Mouse (Mus musculus): ENCODE results near the gene Ulbp1.
A peak's percentile ranks its signal among the peaks of the same experiment; 100 is the strongest.
"Not testable (repeated sequence)": the region's sequence is repeated elsewhere in the genome, so short reads cannot be mapped to it uniquely, and the experiment has no call there.

Gene Ulbp1

DNA sequence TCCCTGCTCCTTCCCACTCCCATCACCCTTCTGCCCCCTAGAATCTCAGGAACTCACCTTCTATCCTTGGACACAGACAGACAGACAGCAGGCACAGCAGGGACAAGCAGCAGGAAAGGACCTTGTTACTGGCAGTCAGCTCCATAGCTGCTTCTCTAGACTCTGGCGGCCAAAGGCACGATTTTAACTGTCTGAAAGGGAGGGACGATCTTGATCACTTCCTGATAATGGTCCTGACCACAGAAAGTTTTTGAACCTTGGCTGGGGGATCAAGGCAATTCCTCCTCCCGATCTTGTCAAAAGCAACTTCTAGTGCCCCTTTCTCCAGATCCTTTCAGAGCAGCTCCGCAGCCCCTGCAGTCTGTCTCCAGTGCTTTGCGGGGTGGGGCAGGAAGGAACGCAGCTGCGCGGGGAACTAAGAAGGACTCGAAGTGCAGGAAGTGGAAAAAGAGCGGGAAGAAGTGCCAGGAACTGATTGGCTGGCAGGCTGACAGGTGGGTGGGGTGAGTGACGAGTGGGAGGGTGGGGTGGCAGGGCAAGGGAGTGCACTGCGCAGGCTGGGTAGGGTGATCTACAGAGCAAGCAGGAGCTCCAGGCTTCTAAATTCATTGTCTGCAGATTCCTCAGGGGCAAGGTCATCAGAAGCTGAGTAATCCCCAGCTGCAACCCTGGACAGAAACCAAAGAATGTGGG, at the start of gene Ulbp1:
Gene Ulbp1, minus strand, starts transcription at position 442 of the 693 bp plus-strand sequence.
- peak; percentile 98 for DNase-seq (ENCODE audit: low read depth, low spot score)

DNA sequence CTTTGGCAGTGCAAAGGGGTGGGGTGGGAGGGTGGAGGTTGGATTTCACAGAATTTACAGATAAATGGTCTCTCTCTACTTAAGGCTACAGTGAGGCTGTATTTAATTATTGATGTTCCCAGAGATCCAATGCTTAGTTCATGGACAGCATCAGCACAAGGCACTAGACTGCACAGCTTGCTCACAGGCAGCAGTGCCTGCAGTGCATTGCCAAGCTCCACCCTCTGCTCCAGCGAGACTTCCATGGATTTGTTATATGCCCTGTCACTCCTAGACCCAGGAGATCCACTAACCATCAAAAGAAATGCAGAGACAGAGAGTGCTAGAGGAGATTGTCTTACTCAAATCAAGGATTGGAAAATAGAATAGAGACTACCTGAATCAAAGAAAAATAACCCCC, 24.7 kb upstream of the Ulbp1 start:
- not testable (repeated sequence) for DNase-seq (ENCODE audit: low read depth, low spot score)

DNA sequence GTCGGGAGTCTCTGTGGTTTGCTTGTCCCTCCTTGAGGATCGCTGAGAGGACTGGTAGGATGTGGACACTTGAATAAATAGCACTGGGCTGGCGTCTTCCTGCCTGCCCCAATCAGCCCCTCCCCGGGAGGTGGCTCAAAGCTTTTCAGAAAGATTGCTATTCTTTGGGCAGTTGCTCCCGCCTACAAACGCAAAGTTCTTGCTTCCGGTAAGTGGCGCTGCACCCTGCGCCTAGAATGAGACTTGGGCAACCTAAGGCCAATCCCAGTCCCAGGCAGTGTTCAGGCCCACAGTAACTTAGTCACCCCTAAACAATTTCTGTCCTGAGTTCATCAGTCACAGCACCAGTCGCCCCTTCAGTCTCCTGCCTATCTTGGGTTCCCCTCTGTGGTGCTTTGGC, 18.9 kb upstream of the Ulbp1 start:
- DNase-seq (ENCODE audit: low read depth, low spot score): not testable (repeated sequence)

DNA sequence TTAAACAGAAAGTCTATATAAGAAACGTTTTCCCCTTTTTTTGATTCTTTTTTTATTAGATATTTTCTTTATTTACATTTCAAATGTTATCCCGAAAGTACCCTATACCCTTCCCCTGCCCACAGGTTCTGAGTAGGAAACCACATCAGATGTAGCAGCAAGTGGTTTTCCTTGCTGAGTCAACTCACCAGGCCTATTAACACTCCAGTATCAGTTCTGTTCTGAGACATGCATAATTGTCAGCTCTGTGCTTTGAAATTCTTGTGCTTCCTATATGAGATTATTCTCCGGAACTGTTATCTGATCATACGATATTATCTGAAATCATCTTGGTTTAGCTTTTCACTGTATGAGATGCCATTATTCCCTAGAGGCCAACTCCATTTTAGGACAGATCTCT, 10.2 kb upstream of the Ulbp1 start:
- DNase-seq (ENCODE audit: low read depth, low spot score): no peak

DNA sequence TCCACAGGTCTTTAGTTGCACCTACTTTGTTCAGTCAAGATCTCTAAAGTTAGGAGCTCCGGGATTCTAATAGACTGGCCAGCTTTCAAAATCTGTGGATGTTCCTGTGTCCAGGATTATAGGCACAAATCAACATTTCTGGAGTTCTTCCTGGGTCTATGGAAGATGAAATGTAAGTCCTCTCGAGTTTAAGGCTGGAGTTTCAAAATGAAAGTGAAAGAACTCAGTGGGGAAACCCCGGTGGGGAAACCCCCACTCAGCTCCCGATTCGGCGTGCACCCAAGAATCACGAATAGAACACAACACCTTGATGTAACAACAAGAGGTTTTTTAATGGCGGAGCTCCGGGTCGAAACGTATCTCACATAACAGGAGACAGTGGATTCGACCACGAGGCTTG, 787 bp upstream of the Ulbp1 start:
- DNase-seq (ENCODE audit: low read depth, low spot score): peak; percentile 81

DNA sequence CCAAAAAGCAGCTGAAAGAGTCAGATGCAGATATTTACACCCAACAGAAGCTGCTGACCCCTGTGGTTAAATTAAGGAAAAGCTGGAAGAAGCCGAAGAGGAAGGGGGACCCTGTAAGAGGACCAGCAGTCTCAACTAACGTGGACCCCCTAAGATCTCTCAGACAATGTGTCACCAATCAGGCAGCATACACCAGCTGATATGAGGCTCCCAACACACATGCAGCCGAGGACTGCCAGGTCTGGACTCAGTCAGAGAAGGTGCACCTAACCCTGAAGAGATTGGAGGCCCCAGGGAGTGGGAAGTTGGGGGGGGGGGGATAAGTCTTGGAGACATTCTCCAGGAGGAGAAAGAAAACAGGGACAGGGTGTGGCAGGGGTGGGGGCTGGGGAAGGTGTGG, 1.8 kb downstream of the Ulbp1 start:
- peak; percentile 64 for DNase-seq (ENCODE audit: low read depth, low spot score)

DNA sequence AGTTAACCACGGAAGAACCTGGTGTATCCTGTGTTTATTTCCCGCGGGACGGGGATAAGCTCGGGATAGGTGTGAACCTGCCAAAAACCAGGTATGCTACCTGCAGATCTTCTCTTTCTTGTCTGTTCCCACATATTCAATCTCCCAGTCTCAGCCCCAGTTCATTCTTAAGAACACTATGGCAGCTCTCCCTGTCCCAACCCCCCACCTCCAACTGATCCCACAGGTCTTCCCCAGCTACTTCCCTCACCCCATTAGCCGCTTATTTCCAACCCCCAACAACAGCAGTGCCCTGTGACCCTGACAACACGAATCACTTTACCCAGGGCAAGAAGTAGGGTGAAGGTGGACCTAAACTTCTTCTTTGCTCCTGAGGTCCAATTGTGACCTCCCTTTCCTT, 3.0 kb downstream of the Ulbp1 start:
- peak; percentile 36 for DNase-seq (ENCODE audit: low read depth, low spot score)

DNA sequence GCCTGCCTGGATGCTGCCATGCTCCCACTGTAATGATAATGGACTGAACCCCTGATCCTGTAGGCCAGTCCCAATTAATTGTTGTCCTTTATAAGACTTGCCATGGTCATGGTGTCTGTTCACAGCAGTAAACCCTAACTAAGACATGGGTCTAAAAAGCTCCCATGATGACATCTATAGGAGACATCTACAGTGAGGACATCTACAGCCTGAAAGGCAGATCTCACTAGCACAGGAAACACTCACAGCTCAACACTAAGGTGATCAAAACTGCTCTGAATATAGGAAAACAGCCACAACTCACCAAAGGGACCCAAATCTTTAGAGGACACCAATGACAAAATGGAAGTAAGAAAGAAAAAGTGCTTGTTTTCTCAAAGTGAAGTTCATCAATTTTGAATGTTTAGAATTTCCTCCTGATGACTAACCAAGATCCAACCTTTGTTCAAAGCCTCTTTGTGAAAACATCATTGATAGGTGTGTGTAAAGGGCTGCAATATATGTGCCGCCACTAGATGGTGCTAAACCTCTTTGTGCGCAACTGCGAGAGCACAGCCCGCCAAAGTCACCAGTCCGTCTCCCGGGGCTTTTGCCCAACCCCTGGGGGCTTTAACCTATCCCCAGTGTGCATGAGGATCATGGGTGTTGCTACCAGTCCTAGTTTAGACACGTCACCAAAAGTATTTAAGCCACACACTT, 3.6 kb downstream of the Ulbp1 start:
- peak; percentile 54 for DNase-seq (ENCODE audit: low read depth, low spot score)

DNA sequence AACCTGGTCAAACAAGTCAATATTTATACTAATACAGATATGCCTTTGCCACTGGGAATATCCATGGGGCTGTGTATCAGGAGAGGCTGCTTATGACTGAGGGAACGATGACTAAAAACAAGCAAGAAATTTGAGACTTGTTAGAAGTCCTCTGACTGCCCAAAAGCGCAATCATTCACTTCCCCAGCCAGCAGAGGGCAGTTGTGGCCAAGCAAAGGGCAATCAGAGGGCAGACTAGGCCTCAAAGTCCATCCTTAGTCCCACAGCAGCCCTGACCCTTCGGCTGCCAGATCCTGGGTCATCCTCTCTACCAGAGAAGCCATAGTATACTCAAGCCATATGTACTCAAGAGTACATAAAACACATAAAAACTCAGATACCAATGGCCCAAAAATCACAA, 11.4 kb downstream of the Ulbp1 start:
- DNase-seq (ENCODE audit: low read depth, low spot score): no peak

DNA sequence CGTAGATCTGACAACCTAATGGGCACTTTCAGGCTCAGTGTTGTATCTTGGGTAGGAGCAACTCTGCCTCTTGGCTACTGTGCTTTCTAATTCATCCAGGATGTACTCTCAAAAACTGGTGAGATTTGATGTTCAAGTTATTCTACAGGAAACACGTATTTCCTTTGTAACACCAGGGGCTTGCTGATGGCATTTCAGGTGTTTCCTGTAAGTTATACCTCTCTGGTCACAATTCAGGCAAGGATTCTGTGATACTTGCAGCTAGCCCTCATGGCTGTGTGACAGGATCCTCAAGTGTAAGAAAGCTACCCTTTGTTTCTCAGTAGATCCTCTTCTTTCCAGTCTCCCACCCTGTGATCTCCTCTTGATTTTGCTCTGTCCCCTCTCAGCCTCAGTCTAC, 34.5 kb downstream of the Ulbp1 start:
- DNase-seq (ENCODE audit: low read depth, low spot score): no peak

DNA sequence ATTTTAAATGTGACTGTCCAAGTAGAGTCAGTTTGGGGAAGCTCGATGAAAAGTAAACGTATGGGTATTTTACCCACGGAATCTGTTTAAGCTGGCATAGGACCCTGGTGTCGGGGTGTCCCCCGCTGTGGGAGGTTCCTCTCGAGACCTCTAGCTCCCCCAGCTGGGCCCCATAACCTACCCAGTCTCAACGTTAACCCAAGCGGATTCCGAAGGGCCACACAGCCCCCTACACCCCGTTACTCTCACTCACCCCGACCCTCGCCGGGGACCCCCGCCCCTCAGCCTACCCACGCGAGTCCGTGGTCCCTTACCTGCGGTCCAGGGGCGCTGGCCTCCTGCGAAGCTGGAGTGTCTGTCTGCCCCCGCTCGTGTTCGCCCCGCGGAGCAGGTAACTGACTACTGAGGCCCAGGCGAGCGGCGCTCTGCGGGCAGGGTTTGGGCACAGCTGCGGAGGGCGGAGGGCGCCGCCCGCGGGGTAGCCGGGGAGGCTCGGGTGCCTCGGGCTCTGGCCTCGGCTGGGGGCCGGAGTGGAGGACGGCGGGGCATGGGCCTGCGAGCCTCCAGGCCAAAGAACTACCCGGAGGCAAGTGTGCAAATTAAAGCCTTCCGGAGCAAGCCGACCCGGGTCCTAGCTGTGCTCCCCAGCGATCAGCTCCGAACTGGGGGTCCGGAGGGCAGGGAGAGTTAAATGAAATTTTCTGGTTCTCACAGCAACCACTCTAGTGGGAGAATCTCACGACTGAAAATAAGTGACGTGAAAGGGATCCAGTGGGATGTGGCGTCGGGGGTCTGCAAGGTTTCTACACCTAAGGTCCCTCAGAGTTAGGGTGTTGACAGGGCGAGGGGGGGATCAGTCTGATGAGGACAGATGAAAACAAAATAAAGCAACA, 80.0 kb downstream of the Ulbp1 start:
- DNase-seq (ENCODE audit: low read depth, low spot score): no peak

DNA sequence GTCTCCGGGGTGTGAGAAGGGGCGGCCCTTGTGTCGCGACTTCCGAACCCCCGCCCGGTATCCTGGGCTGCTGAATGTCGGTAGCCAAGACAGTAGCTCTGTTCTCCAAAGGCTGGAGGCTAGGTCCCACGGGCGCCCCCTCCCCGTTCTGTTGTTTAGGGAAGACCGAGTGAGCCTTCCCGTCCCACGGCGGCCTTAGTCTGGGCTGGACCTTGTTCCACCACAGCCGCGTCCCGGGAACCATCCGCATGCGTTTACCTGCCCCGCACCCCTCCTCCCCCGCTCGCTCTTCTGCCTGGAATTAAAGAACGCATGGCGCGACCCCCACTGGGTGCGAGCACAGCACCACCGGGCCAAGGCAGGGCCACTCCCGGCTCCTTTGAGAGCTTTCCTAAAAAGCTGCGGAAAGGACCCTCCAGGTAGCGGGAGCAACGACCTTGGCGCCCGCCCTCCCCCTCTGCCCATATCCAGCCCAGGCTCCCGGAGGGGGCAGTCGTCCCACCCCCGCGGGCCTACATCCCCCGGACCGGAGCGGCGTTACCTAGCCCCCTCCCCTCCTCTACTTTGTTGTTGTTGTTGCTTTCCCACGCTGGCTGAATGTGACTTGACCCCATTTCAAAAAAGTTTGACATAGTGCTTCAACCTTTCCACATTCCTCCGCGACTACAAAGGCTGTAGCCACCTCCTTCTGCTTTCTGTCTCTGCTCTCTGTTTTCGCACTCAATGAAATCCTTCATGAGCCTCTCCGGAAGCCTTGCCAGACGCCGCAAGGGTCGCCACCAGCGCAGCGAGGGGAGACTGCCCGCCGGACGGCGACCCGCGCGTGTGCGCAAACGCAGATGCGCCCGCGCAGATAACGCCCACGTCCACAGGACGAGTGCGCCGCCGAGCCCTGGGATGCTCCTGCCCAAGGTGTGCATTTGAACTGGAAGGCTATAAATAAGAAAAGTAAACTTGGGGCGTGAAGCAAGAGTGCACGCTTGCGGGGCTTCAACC, 81.2 kb downstream of the Ulbp1 start:
- no peak for DNase-seq (ENCODE audit: low read depth, low spot score)

DNA sequence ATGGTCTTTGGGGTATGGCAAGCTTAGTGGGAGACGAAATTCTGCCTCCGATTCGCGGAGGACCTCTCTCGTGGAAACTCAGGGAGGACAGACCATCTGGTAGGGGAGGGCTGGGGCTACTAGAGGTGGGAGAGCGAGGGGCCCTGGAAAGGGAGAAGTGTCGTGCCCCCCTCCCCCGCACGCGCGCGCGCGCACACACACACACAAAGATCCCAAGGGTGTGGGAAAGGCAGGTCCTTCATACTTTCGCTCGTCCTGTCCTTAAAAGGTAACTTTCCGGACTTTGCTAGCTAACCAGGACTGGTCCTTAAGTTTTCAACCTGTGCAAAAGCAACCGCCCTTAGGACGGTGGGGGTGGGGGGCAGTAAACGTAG, 81.9 kb downstream of the Ulbp1 start:
- peak; percentile 17 for DNase-seq (ENCODE audit: low read depth, low spot score)

DNA sequence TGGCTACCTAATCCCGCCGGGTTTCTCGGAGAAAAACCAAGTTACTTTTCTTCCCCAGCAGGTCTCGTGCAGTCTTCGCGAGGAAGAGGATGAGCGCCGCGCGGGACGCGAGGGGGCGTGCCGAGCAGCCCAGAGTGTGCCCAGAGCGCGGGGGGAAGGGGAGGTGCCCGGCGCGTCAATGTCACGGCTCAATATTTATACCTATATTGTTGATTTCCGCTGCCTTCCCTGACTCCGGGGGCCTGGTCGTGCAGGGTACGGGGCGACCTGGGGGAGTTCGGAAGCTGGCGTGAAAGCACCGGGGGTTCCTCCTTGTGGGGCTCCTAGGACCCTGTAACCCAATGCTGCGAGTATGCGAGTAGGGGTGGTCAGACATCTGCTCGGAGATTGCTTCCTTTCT, 82.3 kb downstream of the Ulbp1 start:
- DNase-seq (ENCODE audit: low read depth, low spot score): no peak
